Mouse (Mus musculus): ENCODE measurements at regions not wholly inside any gene's neighbourhood (a gene's known extent, or its start where the extent isn't known, plus 50 kb on each side); places are given as distances from the start of the nearest gene placed in this dataset.

DNA sequence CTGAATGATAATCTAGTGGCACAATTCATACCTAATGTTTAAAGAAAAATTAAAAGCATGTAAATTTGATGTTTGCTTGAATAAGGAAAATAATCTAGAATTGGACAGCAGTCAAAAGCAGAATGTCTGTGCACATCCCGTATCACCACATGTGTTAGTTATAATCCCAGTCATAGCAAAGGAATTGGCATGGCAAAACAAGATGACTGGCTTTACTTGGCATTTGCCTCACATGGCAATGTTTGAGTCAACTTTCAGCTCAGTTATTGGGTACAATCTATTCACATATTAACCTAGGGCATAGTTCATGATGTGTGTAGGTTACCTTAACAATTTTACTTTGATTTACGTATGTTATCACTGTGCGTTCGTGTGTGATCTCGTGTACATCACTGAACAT lies 628.8 kb upstream of the Sox9 start:
- TF ChIP-seq CTCF (IDR thresholded peaks at IDR 0.05; ENCODE audit: insufficient read depth, low read depth, low read length) (no peak), POLR2A (IDR thresholded peaks at IDR 0.05; ENCODE audit: insufficient read depth, low read depth, low read length) (no peak)
